Mouse (Mus musculus): Measurements from ENCODE around the gene Klhl18.
A peak's percentile ranks its signal among the peaks of the same experiment; 100 is the strongest.
"Not testable (repeated sequence)": the region's sequence is repeated elsewhere in the genome, so short reads cannot be mapped to it uniquely, and the experiment has no call there.

The Klhl18 gene

DNA sequence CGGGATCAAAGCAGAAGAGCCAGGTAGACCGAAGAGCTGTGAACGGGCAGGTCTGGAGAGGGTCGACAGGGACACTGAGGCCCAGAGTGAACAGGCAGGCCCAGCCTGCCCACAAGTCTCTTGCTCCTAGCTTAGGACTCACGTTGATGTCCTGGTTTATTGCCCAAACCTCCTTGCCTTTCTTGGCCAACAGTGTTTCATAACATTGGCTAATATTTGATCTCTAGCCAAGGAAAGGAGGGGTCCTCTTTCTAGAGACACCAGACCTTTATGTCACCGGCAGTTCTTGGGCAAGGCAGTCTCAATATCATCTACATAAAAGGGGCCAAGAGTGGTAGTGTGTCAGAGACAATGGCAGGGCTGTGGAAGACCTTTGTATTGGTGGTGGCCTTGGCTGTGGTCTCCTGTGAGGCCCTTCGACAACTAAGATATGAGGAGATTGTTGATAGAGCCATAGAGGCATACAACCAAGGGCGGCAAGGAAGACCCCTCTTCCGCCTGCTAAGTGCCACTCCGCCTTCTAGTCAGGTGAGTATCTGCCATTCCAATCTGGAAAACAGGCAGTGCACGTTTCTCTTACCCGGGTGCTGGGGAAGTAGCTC lies 56.9 kb downstream of the Klhl18 start, which contains the start of gene Ngp:
Gene Ngp (plus strand): TSS at position 237 of the 602 bp plus-strand sequence.
- no peak for DNase-seq

- peak; percentile 65 for DNase-seq
Observed at GRCm38 (mm10) chr9:110413785-110414184, 62.7 kb downstream of the Klhl18 start.

- no peak for DNase-seq
Observed at GRCm38 (mm10) chr9:110412926-110413325, 63.6 kb downstream of the Klhl18 start.

DNA sequence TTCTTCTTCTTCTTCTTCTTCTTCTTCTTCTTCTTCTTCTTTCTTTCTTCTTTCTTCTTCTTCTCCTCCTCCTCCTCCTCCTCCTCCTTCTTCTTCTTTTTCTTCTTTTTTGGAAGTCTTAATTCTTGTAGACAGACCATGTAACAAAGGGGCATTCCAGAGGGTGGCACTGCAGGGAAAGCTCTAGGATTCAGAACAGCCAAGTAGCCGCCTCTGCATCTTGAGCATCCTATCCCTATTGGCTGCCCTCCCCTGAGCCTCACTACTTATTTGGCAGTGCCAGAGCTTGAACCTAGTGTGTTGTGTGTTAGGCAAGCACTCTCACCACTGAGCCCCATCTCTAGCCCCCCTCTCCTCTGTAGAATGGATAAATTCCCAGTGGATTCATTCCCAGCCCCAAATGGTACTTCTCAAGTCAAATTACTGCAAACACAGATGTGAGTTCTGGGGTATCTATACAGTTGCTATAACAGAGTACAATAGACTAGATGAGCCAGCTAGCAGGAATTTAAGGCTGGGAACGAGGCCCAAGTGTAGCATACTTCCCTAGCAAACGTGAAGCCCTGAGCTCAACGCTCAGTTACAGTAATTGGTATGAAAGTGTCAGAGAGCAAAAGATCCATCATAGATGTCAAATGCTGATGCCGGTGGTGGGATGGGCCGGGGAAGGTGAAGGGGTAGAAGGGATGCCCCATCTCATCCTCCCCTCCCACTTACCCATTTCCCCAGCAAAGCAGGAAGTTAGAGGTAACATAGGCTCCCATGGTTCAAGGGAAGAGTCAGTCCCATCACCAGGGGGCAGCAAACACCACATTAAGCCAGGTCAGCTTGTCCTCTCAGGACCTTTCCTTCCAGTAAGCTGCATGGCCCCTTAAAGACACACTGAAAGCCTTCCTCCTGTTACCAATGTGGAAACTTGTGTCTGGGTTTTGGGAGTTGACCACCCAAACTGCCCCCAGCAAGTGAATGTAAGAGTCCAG lies 65.3 kb downstream of the Klhl18 start:
- peak; percentile 90 for DNase-seq

GRCm38 (mm10) chr9:110408099-110408773 lies 68.3 kb downstream of the Klhl18 start, which contains the start of gene Ptpn23:
Gene Ptpn23, minus strand, starts transcription at chr9:110408213.
- peak; percentile 95 for DNase-seq

DNA sequence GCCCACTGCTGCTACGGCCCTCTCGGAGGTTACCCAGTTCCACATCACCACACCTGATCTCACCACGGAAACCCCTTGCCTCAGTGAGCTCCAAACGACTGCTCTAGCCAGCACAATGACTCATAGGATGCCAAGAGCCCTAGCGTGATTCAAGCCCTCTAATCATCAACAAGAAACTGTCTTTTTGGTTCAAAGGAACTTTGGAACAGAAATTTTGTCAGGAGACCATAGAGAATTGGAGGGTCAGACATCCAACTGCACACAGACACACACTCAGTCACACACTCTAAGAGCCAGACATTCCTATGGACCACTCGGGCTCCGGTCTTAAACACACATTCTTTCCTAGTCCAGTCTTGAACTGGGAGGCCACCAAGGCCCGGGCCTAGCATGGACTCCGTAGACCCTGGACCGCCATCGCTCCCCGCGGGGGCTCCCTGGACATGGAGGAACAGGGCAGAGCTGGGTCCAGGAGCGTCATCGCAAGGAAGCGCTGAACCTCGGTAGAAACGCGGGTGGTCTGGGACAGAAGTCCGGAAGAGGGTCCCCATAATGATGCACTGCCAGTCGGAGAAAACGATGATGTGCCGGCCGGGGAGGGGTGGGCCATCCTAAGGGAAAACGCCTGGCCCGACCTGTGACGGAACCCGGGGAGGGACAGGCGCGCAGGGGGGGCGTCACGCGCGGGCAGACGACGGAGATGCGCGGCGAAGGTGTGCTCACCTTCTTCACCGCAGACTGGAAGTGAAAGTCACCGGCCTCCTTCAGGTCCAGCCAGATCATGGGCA lies 69.0 kb downstream of the Klhl18 start:
- DNase-seq: peak; percentile 22

GRCm38 (mm10) chr9:110403240-110403639 lies 73.3 kb downstream of the Klhl18 start:
- DNase-seq: not testable (repeated sequence)

GRCm38 (mm10) chr9:110402731-110403130 lies 73.8 kb downstream of the Klhl18 start:
- DNase-seq: peak; percentile 76

- DNase-seq: no peak
Observed at GRCm38 (mm10) chr9:110400650-110401049, 75.8 kb downstream of the Klhl18 start.

- DNase-seq: no peak
Observed at GRCm38 (mm10) chr9:110393295-110393694, 83.2 kb downstream of the Klhl18 start.

DNA sequence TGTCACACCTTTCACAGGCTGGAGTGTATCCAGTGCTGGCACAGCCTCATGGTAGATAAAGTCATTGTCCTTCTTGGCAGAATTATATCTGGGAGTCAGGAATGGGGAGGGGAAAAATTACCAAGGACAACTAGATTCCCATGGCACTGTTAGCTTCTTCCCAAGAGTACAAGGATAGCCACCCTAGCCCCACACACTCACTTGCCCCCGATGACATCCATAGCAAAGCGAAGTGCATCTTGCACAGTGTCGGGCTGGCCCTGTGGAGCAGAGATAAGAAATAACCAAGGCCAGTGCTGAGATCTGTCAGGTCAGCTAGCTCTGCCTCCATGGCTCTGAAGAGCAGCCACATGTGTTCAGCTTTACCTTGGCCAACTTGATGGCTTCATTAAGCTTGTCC lies 85.7 kb downstream of the Klhl18 start:
- no peak for DNase-seq

DNA sequence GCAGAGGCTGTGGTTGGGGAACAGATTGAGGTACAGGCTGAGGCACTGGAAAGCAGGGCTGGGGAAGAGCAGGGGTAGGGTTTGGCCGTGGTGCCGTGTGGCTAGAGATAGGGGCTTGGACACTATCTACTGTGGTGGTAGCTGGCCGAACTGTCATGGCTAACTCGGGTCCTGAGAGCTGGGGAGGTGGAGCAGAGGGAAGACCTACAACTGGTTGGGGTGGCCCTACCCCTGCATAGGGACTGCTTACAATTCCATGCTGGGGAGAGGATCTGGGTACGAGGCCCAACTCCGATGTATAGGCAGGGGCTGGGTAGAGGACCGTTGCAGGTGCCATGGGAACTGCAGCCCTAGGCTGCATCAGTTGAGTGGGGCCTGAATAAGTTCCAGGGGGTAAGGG lies 88.5 kb downstream of the Klhl18 start:
- no peak for DNase-seq

- no peak for DNase-seq
Observed at GRCm38 (mm10) chr9:110384369-110384929, 92.0 kb downstream of the Klhl18 start.

DNA sequence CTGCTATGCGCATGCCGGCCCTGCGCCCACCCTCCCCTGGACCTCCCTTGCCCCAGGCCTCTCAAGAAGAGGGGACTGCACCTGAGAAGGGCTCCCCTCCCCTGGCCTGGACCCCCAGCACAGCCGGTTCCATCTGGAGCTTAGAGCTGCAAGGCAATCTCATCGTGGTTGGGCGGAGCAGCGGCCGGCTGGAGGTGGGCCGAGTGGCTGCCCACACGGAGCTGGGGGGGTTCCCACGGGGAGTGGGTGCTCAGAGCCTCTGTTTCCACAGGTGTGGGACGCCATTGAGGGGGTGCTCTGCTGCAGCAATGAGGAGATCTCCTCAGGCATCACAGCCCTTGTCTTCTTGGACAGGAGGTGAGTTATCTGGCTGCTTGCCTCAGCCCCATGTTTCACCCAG lies 95.2 kb downstream of the Klhl18 start:
- DNase-seq: no peak

GRCm38 (mm10) chr9:110380662-110381061 lies 95.8 kb downstream of the Klhl18 start:
- DNase-seq: no peak

DNA sequence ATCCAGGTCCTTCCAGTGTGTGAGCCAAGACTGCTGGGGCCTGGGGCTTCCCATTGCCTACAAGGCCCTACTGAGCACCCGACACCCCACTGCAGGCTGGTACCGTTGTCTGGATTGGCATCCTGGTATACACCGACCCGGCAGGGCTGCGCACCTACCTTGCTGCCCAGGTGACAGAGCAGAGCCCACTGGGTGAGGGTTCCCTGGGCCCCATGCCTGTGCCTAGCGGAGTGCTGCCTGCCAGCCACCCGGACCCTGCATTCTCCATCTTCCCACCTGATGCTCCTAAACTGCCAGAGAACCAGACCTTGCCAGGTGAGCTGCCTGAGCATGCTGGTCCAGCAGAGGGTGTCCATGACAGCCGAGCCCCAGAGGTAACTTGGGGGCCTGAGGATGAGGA lies 97.1 kb downstream of the Klhl18 start:
- DNase-seq: no peak

DNA sequence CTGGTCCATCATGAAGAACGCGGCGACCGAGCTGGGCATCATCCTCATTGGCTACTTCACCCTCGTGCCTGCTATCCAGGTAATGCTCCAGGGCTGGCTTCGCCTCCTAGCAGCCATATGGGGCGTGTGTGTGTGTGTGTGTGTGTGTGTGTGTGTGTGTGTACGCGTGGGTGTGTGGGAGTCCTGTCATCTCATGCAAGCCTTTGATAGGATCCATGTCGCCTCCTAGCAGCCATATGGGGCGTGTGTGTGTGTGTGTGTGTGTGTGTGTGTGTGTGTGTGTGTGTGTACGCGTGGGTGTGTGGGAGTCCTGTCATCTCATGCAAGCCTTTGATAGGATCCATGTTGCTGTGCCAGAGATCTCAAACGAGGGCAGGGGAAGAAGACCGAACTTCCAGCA lies 98.8 kb downstream of the Klhl18 start:
- DNase-seq: not testable (repeated sequence)

Measured in kidney, adult 9 months (tissue).